Mouse (Mus musculus): ENCODE data around the gene Angptl2. TPM values are rescaled to one million over a fixed set of nuclear protein-coding genes. Genes with fewer than 3 reads are reported as not detected.

The Angptl2 gene
- 10 to 100 TPM; 51.2 to 67.0 TPM for total RNA-seq (2021)

GRCm38 (mm10) chr2:33215700-33216509 is at the start of gene Angptl2:
Gene Angptl2 (plus strand): TSS chr2:33216069.
- intact Hi-C loops (cut with DNase I) = loop anchor here (1.0 to 2.0 kb wide), 2 partner anchors 32 to 59 kb away; no protein-coding TSS in a partner anchor
- DNase-seq = peak; percentile 85 to 88

- intact Hi-C loops (cut with DNase I) = no loop called here
- no peak for DNase-seq
Observed at GRCm38 (mm10) chr2:33167060-33167459, 48.8 kb upstream of the Angptl2 start.

- DNase-seq = no peak
- intact Hi-C loops (cut with DNase I) = no loop called here
Observed at GRCm38 (mm10) chr2:33169445-33169844, 46.4 kb upstream of the Angptl2 start.

GRCm38 (mm10) chr2:33170777-33171565 is 44.9 kb upstream of the Angptl2 start:
- intact Hi-C loops (cut with DNase I) = no loop called here
- DNase-seq = no peak

GRCm38 (mm10) chr2:33173126-33173525 is 42.7 kb upstream of the Angptl2 start:
- no peak for DNase-seq
- intact Hi-C loops (cut with DNase I) = no loop called here

- DNase-seq = no peak
- intact Hi-C loops (cut with DNase I) = no loop called here
Observed at GRCm38 (mm10) chr2:33173686-33174085, 42.2 kb upstream of the Angptl2 start.

GRCm38 (mm10) chr2:33176516-33176915 is 39.4 kb upstream of the Angptl2 start:
- intact Hi-C loops (cut with DNase I) = no loop called here
- no peak for DNase-seq

- DNase-seq = no peak
- intact Hi-C loops (cut with DNase I) = no loop called here
Observed at GRCm38 (mm10) chr2:33176921-33177320, 38.9 kb upstream of the Angptl2 start.

- intact Hi-C loops (cut with DNase I) = no loop called here
- DNase-seq = peak in 1 of 2 experiments; percentile 57
Observed at GRCm38 (mm10) chr2:33177443-33178242, 38.2 kb upstream of the Angptl2 start.

- intact Hi-C loops (cut with DNase I) = no loop called here
- peak in 1 of 2 experiments; percentile 40 for DNase-seq
Observed at GRCm38 (mm10) chr2:33178243-33178932, 37.5 kb upstream of the Angptl2 start.

- intact Hi-C loops (cut with DNase I) = no loop called here
Observed at GRCm38 (mm10) chr2:33179171-33179929, 36.5 kb upstream of the Angptl2 start.

GRCm38 (mm10) chr2:33179930-33180630 is 35.8 kb upstream of the Angptl2 start:
- intact Hi-C loops (cut with DNase I) = no loop called here
- DNase-seq = peak in 1 of 2 experiments; percentile 54

More at GRCm38 (mm10) chr2:33179171-33179929, 36.5 kb upstream of the Angptl2 start:
- no peak for DNase-seq

- intact Hi-C loops (cut with DNase I) = no loop called here
- DNase-seq = no peak
Observed at GRCm38 (mm10) chr2:33183321-33183720, 32.5 kb upstream of the Angptl2 start.

- peak; percentile 67 to 69 for DNase-seq
- intact Hi-C loops (cut with DNase I) = loop anchor here (1.0 kb wide), 1 partner anchor 32 kb away; the partner anchor contains the start of gene Angptl2
Observed at GRCm38 (mm10) chr2:33184641-33185040, 31.2 kb upstream of the Angptl2 start.

- intact Hi-C loops (cut with DNase I) = no loop called here
- DNase-seq = peak in 1 of 2 experiments; percentile 55
Observed at GRCm38 (mm10) chr2:33185258-33185657, 30.6 kb upstream of the Angptl2 start.

GRCm38 (mm10) chr2:33186505-33186904 is 29.4 kb upstream of the Angptl2 start:
- DNase-seq = peak; percentile 38 to 45
- intact Hi-C loops (cut with DNase I) = no loop called here

GRCm38 (mm10) chr2:33187874-33188273 is 28.0 kb upstream of the Angptl2 start:
- no peak for DNase-seq
- intact Hi-C loops (cut with DNase I) = no loop called here

- intact Hi-C loops (cut with DNase I) = no loop called here
- DNase-seq = no peak
Observed at GRCm38 (mm10) chr2:33188925-33189670, 26.8 kb upstream of the Angptl2 start.
